34 mouse cellular contexts compared by ENCODE assay signal in the genomic region with DNA sequence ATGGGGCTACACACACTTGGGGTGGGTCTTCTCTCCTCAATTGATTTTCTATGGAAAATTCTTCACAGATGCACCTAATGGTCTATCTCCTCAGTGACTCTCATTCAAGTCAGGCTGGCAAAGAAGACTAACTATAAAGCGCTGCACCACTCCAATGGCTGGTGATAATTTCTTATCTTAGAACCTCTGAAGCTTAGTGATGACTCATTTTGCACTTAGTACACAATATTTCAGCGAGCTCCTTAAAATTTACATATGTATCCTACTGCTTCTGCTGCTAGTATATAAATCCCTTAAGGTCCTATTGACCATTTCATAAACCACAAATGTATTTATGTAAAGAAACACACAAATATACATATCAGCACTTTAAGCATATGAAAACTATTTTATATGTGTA.
"Had no signal": no experiment of that assay in that cellular context is flagged by ENCODE, and none has a peak within 500 bp of the region (broad histone marks: within the 10 kb centered on the region; RNA-seq: fewer than 3 reads in every experiment).

No protein-coding gene starts in this region.

- H3K9me3 ChIP-seq: heart, embryonic 12.5 days; heart, embryonic 13.5 days; heart, embryonic 15.5 days; hindbrain, embryonic 10.5 days; hindbrain, embryonic 12.5 days; hindbrain, embryonic 13.5 days; hindbrain, embryonic 15.5 days; intestine, embryonic 15.5 days; kidney, embryonic 15.5 days had no signal

- ATAC-seq: hindbrain, embryonic 16.5 days; hindbrain, postnatal 0 days; inflammation-experienced regulatory T-cells, adult 6 months; intestine, embryonic 15.5 days; intestine, embryonic 16.5 days; intestine, postnatal 0 days had no signal

- DNase-seq: heart, postnatal 10 days; heart, postnatal 14 days; heart, postnatal 36 days; heart, postnatal 4 days; kidney, adult 11 months; kidney, adult 18-20 months; kidney, adult 2 months; kidney, adult 8-10 months; kidney, adult 9 months; kidney, postnatal 10 days; kidney, postnatal 14 days; kidney, postnatal 25 days; kidney, postnatal 36 days; kidney, postnatal 4 days; layer of hippocampus, adult 9-11 months; layer of hippocampus, postnatal 36 days had no signal

- H3K27ac ChIP-seq: heart, embryonic 13.5 days; heart, embryonic 15.5 days; hindbrain, embryonic 10.5 days; hindbrain, embryonic 12.5 days; hindbrain, embryonic 13.5 days; hindbrain, embryonic 14.5 days; hindbrain, embryonic 15.5 days; hindbrain, postnatal 0 days; intestine, embryonic 15.5 days; kidney, embryonic 15.5 days; kidney, postnatal 0 days; layer of hippocampus, adult 2 months; left cerebral cortex, adult 2 months had no signal

- H3K27me3 ChIP-seq: heart, embryonic 12.5 days; heart, embryonic 13.5 days; heart, embryonic 15.5 days; hindbrain, embryonic 12.5 days; hindbrain, embryonic 13.5 days; hindbrain, embryonic 15.5 days; intestine, embryonic 15.5 days; kidney, embryonic 15.5 days had no signal

- H3K36me3 ChIP-seq: heart, embryonic 12.5 days; heart, embryonic 13.5 days; heart, embryonic 15.5 days; hindbrain, embryonic 10.5 days; hindbrain, embryonic 12.5 days; hindbrain, embryonic 13.5 days; hindbrain, embryonic 15.5 days; intestine, embryonic 15.5 days; kidney, embryonic 15.5 days had no signal

- H3K4me3 ChIP-seq: heart, embryonic 12.5 days; heart, embryonic 13.5 days; heart, embryonic 15.5 days; hindbrain, embryonic 10.5 days; hindbrain, embryonic 12.5 days; hindbrain, embryonic 13.5 days; hindbrain, embryonic 15.5 days; intestine, embryonic 15.5 days; kidney, embryonic 15.5 days; layer of hippocampus, adult 2 months; left cerebral cortex, adult 2 months had no signal

- H3K9ac ChIP-seq: heart, embryonic 12.5 days; heart, embryonic 13.5 days; heart, embryonic 15.5 days; hindbrain, embryonic 12.5 days; hindbrain, embryonic 13.5 days; hindbrain, embryonic 14.5 days; hindbrain, embryonic 15.5 days; intestine, embryonic 15.5 days; kidney, embryonic 15.5 days had no signal

- H3K4me1 ChIP-seq: heart, embryonic 12.5 days; heart, embryonic 13.5 days; heart, embryonic 15.5 days; hindbrain, embryonic 10.5 days; hindbrain, embryonic 12.5 days; hindbrain, embryonic 13.5 days; hindbrain, embryonic 15.5 days; intestine, embryonic 15.5 days; kidney, embryonic 15.5 days had no signal
